Mouse (Mus musculus): ENCODE data around the gene Tbcb.

Gene Tbcb

GRCm38 (mm10) chr7:30231669-30232454 is at the start of gene Tbcb, which contains the start of gene Polr2i:
Gene Tbcb, minus strand, starts transcription at chr7:30232272.
Gene Polr2i, plus strand, starts transcription at chr7:30231948.
- ChIA-PET POLR2A (interaction anchor here (0.5 to 6.2 kb wide), 50 partner anchors 8 to 394 kb away, joined by 3 to 73 read pairs (median 4); partner anchors contain the start of genes Thap8 (in 3 of the 4), Wdr62 (in 3 of the 4), Alkbh6 (in 1 of the 4) and Capns1 (in 1 of the 4)), CTCF (interaction anchor here in 3 of 4 experiments (0.7 to 2.7 kb wide), 14 partner anchors 11 to 219 kb away, joined by 3 to 10 read pairs (median 6); partner anchors contain the start of genes Capns1 (in 1 of the 3) and Wdr62 (in 1 of the 3))

GRCm38 (mm10) chr7:30281522-30281921 is 49.5 kb upstream of the Tbcb start:
- CTCF ChIA-PET, result interaction anchor here in 3 of 4 experiments (0.7 to 1.8 kb wide), 8 partner anchors 10 to 156 kb away, joined by 3 to 20 read pairs (median 4); partner anchors contain the start of genes Capns1 (in 1 of the 3) and Clip3 (in 1 of the 3)
- POLR2A ChIA-PET, result interaction anchor here (0.6 to 15.3 kb wide), 62 partner anchors 9 to 812 kb away, joined by 3 to 328 read pairs (median 8); partner anchors contain the start of genes Clip3 (in 2 of the 4), E130208F15Rik (in 2 of the 4), Ovol3 (in 2 of the 4) and Polr2i (in 2 of the 4)

DNA sequence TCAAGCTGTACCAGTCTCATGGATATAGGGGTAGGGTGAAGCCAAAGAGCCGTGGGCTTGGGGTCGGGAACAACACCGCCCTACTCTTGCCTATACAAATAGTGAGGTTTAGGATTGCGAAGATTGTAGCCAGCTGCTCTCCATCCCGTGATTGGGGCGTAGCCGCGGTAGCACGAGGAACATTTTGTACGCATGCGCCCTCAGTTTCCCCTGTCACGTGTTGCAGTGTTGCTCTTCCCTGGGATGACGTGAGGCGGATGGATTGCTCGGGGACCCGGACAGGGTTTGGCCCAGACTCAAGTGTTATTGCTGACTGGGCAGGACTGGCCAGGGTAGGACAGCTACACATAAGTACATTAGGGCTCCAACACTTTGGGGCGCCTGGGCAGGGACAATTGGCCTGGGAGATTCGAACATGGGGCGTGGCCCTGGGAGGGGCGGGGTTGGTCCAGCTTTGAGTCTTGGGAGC is 48.6 kb upstream of the Tbcb start:
- ChIA-PET CTCF (interaction anchor here (0.6 to 1.8 kb wide), 14 partner anchors 11 to 579 kb away, joined by 3 to 20 read pairs (median 4); partner anchors contain the start of genes Capns1 (in 1 of the 4), Clip3 (in 1 of the 4), Polr2i (in 1 of the 4) and Tbcb (in 1 of the 4)), POLR2A (interaction anchor here (0.6 to 15.3 kb wide), 181 partner anchors 8 to 1899 kb away, joined by 3 to 328 read pairs (median 5); partner anchors contain the start of genes Capns1 (in 3 of the 4), Clip3 (in 3 of the 4), Cox7a1 (in 3 of the 4) and E130208F15Rik (in 3 of the 4))

GRCm38 (mm10) chr7:30279951-30280669 is 48.0 kb upstream of the Tbcb start, which contains the start of the genes Thap8 and Wdr62:
Gene Thap8, plus strand, starts transcription at chr7:30280094.
Gene Wdr62, minus strand, starts transcription at chr7:30280419.
- CTCF ChIA-PET, result interaction anchor here (0.6 to 1.8 kb wide), 13 partner anchors 12 to 579 kb away, joined by 3 to 20 read pairs (median 3); partner anchors contain the start of genes Capns1 (in 1 of the 4), Clip3 (in 1 of the 4), Polr2i (in 1 of the 4) and Tbcb (in 1 of the 4)
- POLR2A ChIA-PET, result interaction anchor here (0.5 to 15.3 kb wide), 186 partner anchors 9 to 1898 kb away, joined by 3 to 328 read pairs (median 5); partner anchors contain the start of genes Capns1 (in 3 of the 4), Clip3 (in 3 of the 4), Cox7a1 (in 3 of the 4) and E130208F15Rik (in 3 of the 4)

GRCm38 (mm10) chr7:30279536-30279935 is 47.5 kb upstream of the Tbcb start:
- ChIA-PET CTCF (interaction anchor here in 1 of 4 experiments (0.7 to 1.8 kb wide), 2 partner anchors 21 to 328 kb away, joined by 4 to 20 read pairs; no protein-coding TSS in a partner anchor), POLR2A (interaction anchor here (0.5 to 15.3 kb wide), 35 partner anchors 13 to 373 kb away, joined by 3 to 328 read pairs (median 5); partner anchors contain the start of genes Capns1 (in 2 of the 4), Alkbh6 (in 1 of the 4), Clip3 (in 1 of the 4) and Cox7a1 (in 1 of the 4))

GRCm38 (mm10) chr7:30278911-30279310 is 46.8 kb upstream of the Tbcb start:
- ChIA-PET POLR2A (interaction anchor here (0.7 to 15.3 kb wide), 16 partner anchors 12 to 1721 kb away, joined by 3 to 328 read pairs (median 6); partner anchors contain the start of genes Ovol3 (in 1 of the 4), Polr2i (in 1 of the 4) and Tbcb (in 1 of the 4)), CTCF (interaction anchor here in 1 of 4 experiments (0.7 kb wide), 2 partner anchors 102 to 329 kb away, joined by 3 to 4 read pairs; no protein-coding TSS in a partner anchor)

GRCm38 (mm10) chr7:30274383-30274782 is 42.3 kb upstream of the Tbcb start:
- ChIA-PET POLR2A (interaction anchor here in 2 of 4 experiments (1.3 to 15.3 kb wide), 2 partner anchors 9 to 12 kb away, joined by 3 to 328 read pairs; no protein-coding TSS in a partner anchor), CTCF (no interaction called here)

GRCm38 (mm10) chr7:30269641-30270040 is 37.6 kb upstream of the Tbcb start:
- ChIA-PET CTCF (interaction anchor here in 1 of 4 experiments (0.6 kb wide), 1 partner anchor 49 kb away, joined by 3 read pairs; no protein-coding TSS in a partner anchor), POLR2A (interaction anchor here in 3 of 4 experiments (0.7 to 20.2 kb wide), 9 partner anchors 10 to 36 kb away, joined by 3 to 328 read pairs (median 13); partner anchors contain the start of genes Thap8 (in 3 of the 3), Wdr62 (in 3 of the 3), Ovol3 (in 1 of the 3) and Polr2i (in 1 of the 3))

- ChIA-PET POLR2A (interaction anchor here (0.6 to 20.2 kb wide), 35 partner anchors 9 to 1459 kb away, joined by 3 to 328 read pairs (median 4); partner anchors contain the start of genes Thap8 (in 4 of the 4), Wdr62 (in 4 of the 4), Polr2i (in 2 of the 4) and Tbcb (in 2 of the 4)), CTCF (interaction anchor here in 3 of 4 experiments (0.7 to 1.9 kb wide), 15 partner anchors 10 to 111 kb away, joined by 3 to 9 read pairs (median 3); partner anchors contain the start of genes Capns1 (in 1 of the 3), Polr2i (in 1 of the 3) and Tbcb (in 1 of the 3))
Measured at GRCm38 (mm10) chr7:30266780-30267179, 34.7 kb upstream of the Tbcb start.

DNA sequence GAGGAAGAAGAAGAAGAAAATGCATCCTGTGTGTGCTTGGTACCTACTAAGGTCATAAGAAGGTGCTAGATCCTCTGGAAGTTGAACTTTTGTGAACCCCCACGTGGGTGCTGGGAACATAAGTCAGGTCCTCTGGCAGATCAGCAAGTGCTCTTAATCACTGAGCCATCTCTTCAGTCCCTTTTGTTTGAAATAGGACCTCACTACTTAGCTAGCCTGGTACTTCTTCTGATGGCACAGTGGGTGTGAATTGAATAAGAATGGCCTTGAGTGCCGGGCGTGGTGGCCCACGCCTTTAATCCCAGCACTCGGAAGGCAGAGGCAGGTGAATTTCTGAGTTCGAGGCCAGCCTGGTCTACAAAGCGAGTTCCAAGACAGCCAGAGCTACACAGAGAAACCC is 33.9 kb upstream of the Tbcb start:
- POLR2A ChIA-PET, result interaction anchor here (0.8 to 20.2 kb wide), 26 partner anchors 9 to 322 kb away, joined by 3 to 328 read pairs (median 7); partner anchors contain the start of genes Thap8 (in 4 of the 4), Wdr62 (in 4 of the 4), Polr2i (in 2 of the 4) and Tbcb (in 2 of the 4)
- CTCF ChIA-PET, result interaction anchor here in 3 of 4 experiments (1.0 to 1.9 kb wide), 12 partner anchors 16 to 67 kb away, joined by 3 to 10 read pairs (median 4); partner anchors contain the start of genes Polr2i (in 1 of the 3) and Tbcb (in 1 of the 3)

DNA sequence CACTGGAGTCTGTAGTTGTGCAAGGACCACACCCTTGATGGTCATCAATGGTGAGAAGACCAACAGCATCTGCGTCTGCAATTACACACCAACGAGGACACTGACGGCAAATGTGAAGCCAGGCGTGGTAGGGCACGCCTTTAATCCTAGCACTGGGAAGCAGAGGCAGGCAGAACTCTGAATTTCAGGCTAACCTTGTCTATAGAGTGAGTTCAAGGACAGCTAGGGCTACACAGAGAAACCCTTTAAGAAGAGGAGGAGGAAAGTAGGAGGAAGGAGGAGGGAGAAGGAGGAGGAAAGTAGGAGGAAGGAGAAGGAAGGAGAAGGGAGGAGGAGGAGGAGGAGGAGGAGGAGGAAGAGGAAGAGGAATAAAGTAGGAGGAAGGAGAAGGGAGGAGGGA is 33.5 kb upstream of the Tbcb start:
- ChIA-PET POLR2A (interaction anchor here (0.8 to 20.2 kb wide), 23 partner anchors 8 to 323 kb away, joined by 3 to 328 read pairs (median 6); partner anchors contain the start of genes Thap8 (in 3 of the 4), Wdr62 (in 3 of the 4), Polr2i (in 2 of the 4) and Tbcb (in 2 of the 4)), CTCF (interaction anchor here in 2 of 4 experiments (1.0 to 1.9 kb wide), 5 partner anchors 26 to 66 kb away, joined by 3 to 10 read pairs (median 9); no protein-coding TSS in a partner anchor)

- CTCF ChIA-PET, result interaction anchor here in 2 of 4 experiments (1.0 to 1.9 kb wide), 5 partner anchors 17 to 35 kb away, joined by 3 to 10 read pairs (median 9); no protein-coding TSS in a partner anchor
- POLR2A ChIA-PET, result interaction anchor here in 3 of 4 experiments (0.9 to 20.2 kb wide), 18 partner anchors 8 to 81 kb away, joined by 3 to 328 read pairs (median 9); partner anchors contain the start of genes Thap8 (in 3 of the 3), Wdr62 (in 3 of the 3), Polr2i (in 2 of the 3) and Tbcb (in 2 of the 3)
Measured at GRCm38 (mm10) chr7:30265041-30265440, 33.0 kb upstream of the Tbcb start.

GRCm38 (mm10) chr7:30251956-30252954 is 20.2 kb upstream of the Tbcb start:
- ChIA-PET POLR2A (interaction anchor here in 3 of 4 experiments (0.6 to 20.2 kb wide), 12 partner anchors 11 to 159 kb away, joined by 3 to 328 read pairs (median 4); partner anchors contain the start of genes Thap8 (in 2 of the 3), Wdr62 (in 2 of the 3), Polr2i (in 1 of the 3) and Tbcb (in 1 of the 3)), CTCF (interaction anchor here in 1 of 4 experiments (1.1 kb wide), 1 partner anchor 19 kb away, joined by 3 read pairs; no protein-coding TSS in a partner anchor)

GRCm38 (mm10) chr7:30237374-30237773 is 5.3 kb upstream of the Tbcb start:
- ChIA-PET CTCF (interaction anchor here in 1 of 4 experiments (1.5 kb wide), 1 partner anchor 20 kb away, joined by 4 read pairs; no protein-coding TSS in a partner anchor), POLR2A (interaction anchor here in 1 of 4 experiments (1.2 to 8.1 kb wide), 4 partner anchors 15 to 43 kb away, joined by 5 to 65 read pairs (median 19); partner anchors contain the start of genes Capns1 and Wdr62)

All from embryonic stem cell, embryonic (primary cell).